Mouse (Mus musculus) embryonic fibroblast, embryonic 13.5 days (primary cell): Measurements from ENCODE around the gene Igfbp6.

Source experiments
- CTCF ChIP-seq: IDR thresholded peaks from 2 replicates; pipeline ENCODE4 v1.5.1; 2011; ENCODE audit warnings: mild to moderate bottlenecking, control low read depth, low read length, moderate library complexity, borderline replicate concordance; ENCODE audit not compliant: insufficient read depth
- POLR2A ChIP-seq: IDR thresholded peaks from 2 replicates; pipeline ENCODE4 v1.6.1; 2011; ENCODE audit warnings: low read depth, mild to moderate bottlenecking, control low read depth, low read length, moderate library complexity

- TF ChIP-seq POLR2A (no peak), CTCF (no peak)
These were observed 37.3 kb upstream of the Igfbp6 start for GRCm38 (mm10) chr15:102106754-102107456.
